Mouse (Mus musculus) R1 (cell line): ENCODE measurements at regions not wholly inside any gene's neighbourhood (a gene's known extent, or its start where the extent isn't known, plus 50 kb on each side); places are given as distances from the start of the nearest gene placed in this dataset.
A peak's percentile ranks its signal among the peaks of the same experiment; 100 is the strongest.

Experiments
- DNase-seq: peaks from one replicate; pipeline ENCODE4 v3.0.0-alpha.2; 2018; ENCODE audit warnings: low read depth, low spot score

- no peak for DNase-seq
These were observed 183.8 kb upstream of the Fgf13 start for GRCm38 (mm10) chrX:59751680-59752079.

GRCm38 (mm10) chrX:59703787-59704186 lies 135.9 kb upstream of the Fgf13 start:
- DNase-seq = peak; percentile 1

DNA sequence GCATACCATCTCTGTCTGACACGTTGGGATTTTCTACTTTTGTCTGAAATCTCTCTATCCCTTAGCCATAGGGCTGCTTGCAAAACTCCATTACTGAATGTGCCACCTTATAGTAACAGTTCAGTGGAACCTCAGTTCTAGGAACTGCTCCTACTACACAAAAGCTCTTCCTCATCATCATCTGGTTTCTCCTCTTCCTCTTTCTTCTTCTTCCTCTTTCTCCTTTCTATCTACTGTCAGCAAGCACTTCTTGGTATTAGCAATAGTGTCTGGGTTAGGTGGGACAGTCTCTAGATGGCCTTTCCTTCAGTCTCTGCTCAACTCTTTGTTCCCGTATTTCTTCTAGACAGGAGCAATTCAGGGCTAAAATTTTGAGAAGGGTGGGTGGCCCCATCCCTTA lies 133.2 kb upstream of the Fgf13 start:
- no peak for DNase-seq

GRCm38 (mm10) chrX:59699766-59700165 lies 131.9 kb upstream of the Fgf13 start:
- DNase-seq = no peak

DNA sequence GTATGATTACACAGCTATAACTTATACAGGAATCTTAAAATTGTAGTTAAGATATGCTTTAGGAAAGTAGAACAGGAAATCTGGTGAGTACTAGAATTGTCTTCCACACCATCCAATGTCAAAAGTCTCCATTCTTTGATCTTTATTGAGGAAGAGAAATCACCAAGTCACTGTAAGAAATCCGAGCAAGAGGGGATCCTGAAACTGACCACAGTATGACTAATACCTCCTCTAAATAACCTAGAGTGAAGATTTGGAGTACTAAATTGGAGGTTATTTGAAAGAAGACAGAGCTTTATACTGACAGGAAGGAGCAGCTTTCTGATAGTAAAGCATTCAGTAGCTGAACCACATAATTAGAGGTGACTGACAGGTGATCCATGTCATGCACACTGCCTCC lies 125.2 kb upstream of the Fgf13 start:
- DNase-seq = no peak

DNA sequence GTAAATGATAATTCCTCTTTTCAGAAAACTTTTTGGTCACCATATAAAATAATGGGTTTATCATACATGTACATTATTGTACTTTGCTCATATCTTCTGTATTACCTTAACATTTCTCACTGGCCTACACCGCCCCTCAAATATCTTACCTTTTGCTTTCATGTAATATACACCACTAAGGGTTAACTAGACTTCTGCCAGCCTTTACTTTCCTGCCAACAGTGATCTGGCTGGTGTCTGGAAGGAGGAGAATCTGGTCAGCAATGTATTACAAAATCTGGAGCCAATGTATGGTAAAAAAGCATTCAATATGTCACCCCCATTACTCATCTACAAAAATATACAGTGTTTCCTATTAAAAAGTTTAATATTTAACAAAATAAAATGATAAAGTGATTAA lies 122.6 kb upstream of the Fgf13 start:
- no peak for DNase-seq

DNA sequence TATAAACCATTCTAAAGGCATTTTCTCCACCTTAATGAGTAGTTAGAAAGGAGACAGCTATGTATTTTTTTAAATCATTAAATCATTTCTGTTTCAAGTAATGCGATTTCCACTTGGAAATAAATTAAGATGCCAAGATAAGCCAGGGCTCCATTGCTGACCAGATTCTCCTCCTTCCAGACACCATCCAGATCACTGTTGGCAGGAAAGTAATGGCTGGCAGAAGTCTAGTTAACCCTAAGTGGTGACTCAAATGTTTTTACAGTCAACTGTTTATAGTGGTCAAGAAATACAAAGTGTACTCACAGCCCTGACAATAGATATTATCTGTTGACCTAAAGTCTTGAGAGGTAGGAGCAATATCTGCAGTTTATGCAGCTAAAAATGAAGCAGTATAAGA lies 121.7 kb upstream of the Fgf13 start:
- DNase-seq = no peak
